Mouse (Mus musculus) heart, embryonic 12.5 days (tissue): ENCODE results near the gene Tspan5. TPM values are rescaled to one million over a fixed set of nuclear protein-coding genes. Genes with fewer than 3 reads are reported as not detected.

Experiments
- ATAC-seq: fragments of 200-750 bp; cut with Nextera tagmentation; 2 replicates; pipeline ENCODE4 v1.8.0; 2017; ENCODE audit warnings: moderate TSS enrichment, moderate library complexity; ENCODE audit not compliant: insufficient number of reproducible peaks, low FRiP score
- H3K27ac ChIP-seq: fragments of 300-500 bp; sonication (generic); 2 replicates; pipeline ENCODE4 v1.5.1; 2016; ENCODE audit warnings: mild to moderate bottlenecking, moderate library complexity; ENCODE audit not compliant: poor library complexity, severe bottlenecking
- H3K27me3 ChIP-seq: fragments of 300-500 bp; sonication (generic); replicated peaks from 2 replicates; pipeline ENCODE4 v1.6.1; 2016; ENCODE audit warnings: mild to moderate bottlenecking, moderate library complexity
- H3K36me3 ChIP-seq: fragments of 300-500 bp; sonication (generic); 2 replicates; pipeline ENCODE4 v1.6.1; 2016; ENCODE audit warnings: mild to moderate bottlenecking, moderate library complexity
- H3K4me1 ChIP-seq: fragments of 300-500 bp; sonication (generic); replicated peaks from 2 replicates; pipeline ENCODE4 v1.6.1; 2016; ENCODE audit warnings: mild to moderate bottlenecking
- H3K4me2 ChIP-seq: fragments of 300-500 bp; sonication (generic); 2 replicates; pipeline ENCODE4 v1.6.1; 2016; ENCODE audit warnings: mild to moderate bottlenecking, moderate library complexity
- H3K4me3 ChIP-seq: fragments of 300-500 bp; sonication (generic); 2 replicates; pipeline ENCODE4 v1.5.1; 2016; ENCODE audit warnings: mild to moderate bottlenecking
- H3K9ac ChIP-seq: fragments of 300-500 bp; sonication (generic); 2 replicates; pipeline ENCODE4 v1.6.1; 2016; ENCODE audit warnings: mild to moderate bottlenecking, moderate library complexity
- H3K9me3 ChIP-seq: fragments of 300-500 bp; sonication (generic); replicated peaks from 2 replicates; pipeline ENCODE4 v1.6.1; 2016; ENCODE audit warnings: mild to moderate bottlenecking, moderate library complexity
- whole genome bisulfite sequencing: fragments of 180-500 bp; shearing (Covaris S2); methylation state at CpG from one replicate; pipeline ENCODE4 v1.1.7; 2016; 5-methylcytosine and 5-hydroxymethylcytosine counted together
- polyA plus RNA-seq: library from polyadenylated mRNA; unstranded; fragments of >200 nt; fragmentation: Nextera tagmentation; extraction: Ambion mirVana; gene quantifications from 2 replicates; pipeline ENCODE4 v1.2.1, GENCODE M21; 2016

Gene Tspan5
- polyA plus RNA-seq, 1 experiment from 2014 or later = 18.9 TPM

GRCm38 (mm10) chr3:138754328-138754727 is 12.3 kb downstream of the Tspan5 start:
- no peaks in the 10 kb centered on the region for H3K27me3 ChIP-seq
- no peak for ATAC-seq
- 88% methylated on average over 5 of the region's 5 CpGs for WGBS
- no peak overlapping the region for H3K4me3 ChIP-seq
- no peak overlapping the region for H3K27ac ChIP-seq
- no peak overlapping the region for H3K9ac ChIP-seq
- H3K4me2 ChIP-seq = no peak overlapping the region
- peaks cover 5% of the 10 kb centered on the region; the same call in 1 of the 2 replicates for H3K4me1 ChIP-seq
- H3K36me3 ChIP-seq = no peaks in the 10 kb centered on the region
- H3K9me3 ChIP-seq = no peaks in the 10 kb centered on the region

GRCm38 (mm10) chr3:138757283-138757682 is 15.3 kb downstream of the Tspan5 start:
- no peak overlapping the region for H3K4me2 ChIP-seq
- 86% methylated on average over 2 of the region's 2 CpGs for WGBS
- H3K4me3 ChIP-seq = no peak overlapping the region
- no peak overlapping the region for H3K9ac ChIP-seq
- no peaks in the 10 kb centered on the region for H3K36me3 ChIP-seq
- H3K27ac ChIP-seq = no peak overlapping the region
- no peak for ATAC-seq
- H3K4me1 ChIP-seq = peaks cover 5% of the 10 kb centered on the region; the same call in 1 of the 2 replicates
- no peaks in the 10 kb centered on the region for H3K9me3 ChIP-seq
- no peaks in the 10 kb centered on the region for H3K27me3 ChIP-seq

GRCm38 (mm10) chr3:138759968-138760684 is 18.1 kb downstream of the Tspan5 start:
- 66% methylated on average over 9 of the region's 9 CpGs for WGBS
- Histone ChIP-seq H3K4me2 (no peak overlapping the region), H3K27me3 (no peaks in the 10 kb centered on the region), H3K4me3 (no peak overlapping the region), H3K9ac (no peak overlapping the region), H3K4me1 (no peaks in the 10 kb centered on the region), H3K9me3 (no peaks in the 10 kb centered on the region), H3K27ac (no peak overlapping the region), H3K36me3 (no peaks in the 10 kb centered on the region)
- ATAC-seq = no peak

- no peak overlapping the region for H3K4me3 ChIP-seq
- H3K36me3 ChIP-seq = no peaks in the 10 kb centered on the region
- ATAC-seq = no peak
- 77% methylated on average over 11 of the region's 11 CpGs for WGBS
- H3K9ac ChIP-seq = no peak overlapping the region
- no peaks in the 10 kb centered on the region for H3K27me3 ChIP-seq
- H3K4me2 ChIP-seq = no peak overlapping the region
- H3K4me1 ChIP-seq = peaks cover 2% of the 10 kb centered on the region
- H3K9me3 ChIP-seq = no peaks in the 10 kb centered on the region
- H3K27ac ChIP-seq = no peak overlapping the region
These were observed 18.7 kb downstream of the Tspan5 start for GRCm38 (mm10) chr3:138760685-138761119.

GRCm38 (mm10) chr3:138761531-138761930 is 19.5 kb downstream of the Tspan5 start:
- ATAC-seq = no peak
- peaks cover 4% of the 10 kb centered on the region for H3K4me1 ChIP-seq
- no peaks in the 10 kb centered on the region for H3K9me3 ChIP-seq
- 86% methylated on average over 13 of the region's 13 CpGs for WGBS
- H3K36me3 ChIP-seq = no peaks in the 10 kb centered on the region
- H3K4me3 ChIP-seq = no peak overlapping the region
- no peak overlapping the region for H3K27ac ChIP-seq
- H3K4me2 ChIP-seq = no peak overlapping the region
- H3K9ac ChIP-seq = no peak overlapping the region
- H3K27me3 ChIP-seq = no peaks in the 10 kb centered on the region

- ATAC-seq = no peak
- Histone ChIP-seq H3K4me2 (no peak overlapping the region), H3K9me3 (no peaks in the 10 kb centered on the region), H3K4me3 (no peak overlapping the region), H3K27ac (no peak overlapping the region), H3K27me3 (no peaks in the 10 kb centered on the region), H3K4me1 (peaks cover 10% of the 10 kb centered on the region), H3K36me3 (no peaks in the 10 kb centered on the region), H3K9ac (no peak overlapping the region)
- 87% methylated on average over 9 of the region's 9 CpGs for WGBS
These were observed 21.9 kb downstream of the Tspan5 start for GRCm38 (mm10) chr3:138763941-138764340.

- no peaks in the 10 kb centered on the region for H3K27me3 ChIP-seq
- WGBS = 77% methylated on average over 3 of the region's 3 CpGs
- H3K27ac ChIP-seq = no peak overlapping the region
- no peak overlapping the region for H3K4me2 ChIP-seq
- no peak overlapping the region for H3K4me3 ChIP-seq
- peaks cover 18% of the 10 kb centered on the region for H3K4me1 ChIP-seq
- no peak overlapping the region for H3K9ac ChIP-seq
- ATAC-seq = no peak
- H3K36me3 ChIP-seq = no peaks in the 10 kb centered on the region
- H3K9me3 ChIP-seq = no peaks in the 10 kb centered on the region
These were observed 22.8 kb downstream of the Tspan5 start for GRCm38 (mm10) chr3:138764782-138765181.

- Histone ChIP-seq H3K36me3 (no peaks in the 10 kb centered on the region), H3K9me3 (no peaks in the 10 kb centered on the region), H3K4me1 (peaks cover 22% of the 10 kb centered on the region), H3K4me3 (no peak overlapping the region), H3K4me2 (no peak overlapping the region), H3K27me3 (no peaks in the 10 kb centered on the region), H3K27ac (no peak overlapping the region), H3K9ac (no peak overlapping the region)
- no peak for ATAC-seq
- 71% methylated on average over 8 of the region's 8 CpGs for WGBS
These were observed 25.0 kb downstream of the Tspan5 start for GRCm38 (mm10) chr3:138767034-138767433.

GRCm38 (mm10) chr3:138768541-138769093 is 26.6 kb downstream of the Tspan5 start:
- Histone ChIP-seq H3K9ac (no peak overlapping the region), H3K9me3 (no peaks in the 10 kb centered on the region), H3K36me3 (no peaks in the 10 kb centered on the region), H3K4me2 (peak overlapping the region; percentile 37; the same call in 1 of the 2 replicates), H3K4me3 (no peak overlapping the region), H3K27me3 (no peaks in the 10 kb centered on the region), H3K27ac (no peak overlapping the region), H3K4me1 (peaks cover 22% of the 10 kb centered on the region)
- ATAC-seq = no peak
- 51% methylated on average over 12 of the region's 12 CpGs for WGBS

- no peak overlapping the region for H3K4me2 ChIP-seq
- no peaks in the 10 kb centered on the region for H3K36me3 ChIP-seq
- no peaks in the 10 kb centered on the region for H3K27me3 ChIP-seq
- WGBS = 83% methylated on average over 10 of the region's 10 CpGs
- H3K4me3 ChIP-seq = no peak overlapping the region
- H3K27ac ChIP-seq = no peak overlapping the region
- H3K9ac ChIP-seq = no peak overlapping the region
- ATAC-seq = no peak
- H3K4me1 ChIP-seq = peaks cover 22% of the 10 kb centered on the region
- H3K9me3 ChIP-seq = no peaks in the 10 kb centered on the region
These were observed 28.8 kb downstream of the Tspan5 start for GRCm38 (mm10) chr3:138770650-138771331.

GRCm38 (mm10) chr3:138771549-138772333 is 29.7 kb downstream of the Tspan5 start:
- Histone ChIP-seq H3K4me1 (peaks cover 21% of the 10 kb centered on the region), H3K4me2 (no peak overlapping the region), H3K9me3 (no peaks in the 10 kb centered on the region), H3K4me3 (no peak overlapping the region), H3K27me3 (no peaks in the 10 kb centered on the region), H3K9ac (no peak overlapping the region), H3K36me3 (no peaks in the 10 kb centered on the region), H3K27ac (no peak overlapping the region)
- ATAC-seq = no peak
- WGBS = 75% methylated on average over 12 of the region's 12 CpGs
